Mouse (Mus musculus) hindbrain, embryonic 15.5 days (tissue): ENCODE measurements around the gene Lsamp. TPM values are rescaled to one million over a fixed set of nuclear protein-coding genes. Genes with fewer than 3 reads are reported as not detected.

Experiments used
- ATAC-seq: fragments of 200-750 bp; cut with Nextera tagmentation; 2 replicates; pipeline ENCODE4 v1.8.0; 2017; ENCODE audit warnings: low read depth, moderate number of reproducible peaks, moderate TSS enrichment; ENCODE audit not compliant: low FRiP score
- H3K27ac ChIP-seq: fragments of 300-500 bp; sonication (generic); replicated peaks from 2 replicates; pipeline ENCODE4 v1.5.1; 2015; ENCODE audit warnings: mild to moderate bottlenecking, inconsistent platforms
- H3K27me3 ChIP-seq: fragments of 300-500 bp; sonication (generic); 2 replicates; pipeline ENCODE4 v1.6.1; 2015; ENCODE audit warnings: control low read depth, inconsistent platforms
- H3K36me3 ChIP-seq: fragments of 300-500 bp; sonication (generic); 2 replicates; pipeline ENCODE4 v1.6.1; 2015; ENCODE audit warnings: control low read depth, inconsistent platforms
- H3K4me1 ChIP-seq: fragments of 300-500 bp; sonication (generic); replicated peaks from 2 replicates; pipeline ENCODE4 v1.6.1; 2015; ENCODE audit warnings: control low read depth, inconsistent platforms
- H3K4me2 ChIP-seq: fragments of 300-500 bp; sonication (generic); 2 replicates; pipeline ENCODE4 v1.6.1; 2015; ENCODE audit warnings: moderate library complexity, mild to moderate bottlenecking, inconsistent platforms
- H3K4me3 ChIP-seq: fragments of 300-500 bp; sonication (generic); 2 replicates; pipeline ENCODE4 v1.5.1; 2015; ENCODE audit warnings: mild to moderate bottlenecking, inconsistent platforms
- H3K9ac ChIP-seq: fragments of 300-500 bp; sonication (generic); 2 replicates; pipeline ENCODE4 v1.6.1; 2015; ENCODE audit warnings: inconsistent platforms
- H3K9me3 ChIP-seq: fragments of 300-500 bp; sonication (generic); 2 replicates; pipeline ENCODE4 v1.6.1; 2016; ENCODE audit warnings: control low read depth, inconsistent platforms
- WGBS: fragments of 180-500 bp; shearing (Covaris S2); methylation state at CpG from one replicate; pipeline ENCODE4 v1.1.7; 2015; 5-methylcytosine and 5-hydroxymethylcytosine counted together
- polyA plus RNA-seq: library from polyadenylated mRNA; unstranded; fragments of >200 nt; fragmentation: Nextera tagmentation; extraction: Ambion mirVana; gene quantifications from 2 replicates; pipeline ENCODE4 v1.2.1, GENCODE M21; 2015

Lsamp gene
- polyA plus RNA-seq, 1 experiment from 2014 or later: 89.3 TPM

GRCm38 (mm10) chr16:41771427-41772125 is 1787.4 kb downstream of the Lsamp start:
- Histone ChIP-seq H3K4me1 (peaks cover 16% of the 10 kb centered on the region), H3K9ac (no peak overlapping the region), H3K4me3 (no peak overlapping the region), H3K9me3 (no peaks in the 10 kb centered on the region), H3K4me2 (no peak overlapping the region), H3K27ac (peak overlapping the region; percentile 58; the same call in 1 of the 2 replicates), H3K27me3 (no peaks in the 10 kb centered on the region), H3K36me3 (no peaks in the 10 kb centered on the region)
- ATAC-seq: peak; percentile 92
- WGBS: 53% methylated on average over 4 of the region's 4 CpGs

GRCm38 (mm10) chr16:41777586-41777985 is 1793.4 kb downstream of the Lsamp start:
- Histone ChIP-seq H3K4me3 (no peak overlapping the region), H3K4me1 (peaks cover under 1% of the 10 kb centered on the region; the same call in 1 of the 2 replicates), H3K4me2 (no peak overlapping the region), H3K9ac (no peak overlapping the region), H3K27ac (no peak overlapping the region), H3K27me3 (no peaks in the 10 kb centered on the region), H3K9me3 (no peaks in the 10 kb centered on the region), H3K36me3 (no peaks in the 10 kb centered on the region)
- ATAC-seq: no peak
- 78% methylated on average over 1 of the region's 1 CpGs for WGBS

DNA sequence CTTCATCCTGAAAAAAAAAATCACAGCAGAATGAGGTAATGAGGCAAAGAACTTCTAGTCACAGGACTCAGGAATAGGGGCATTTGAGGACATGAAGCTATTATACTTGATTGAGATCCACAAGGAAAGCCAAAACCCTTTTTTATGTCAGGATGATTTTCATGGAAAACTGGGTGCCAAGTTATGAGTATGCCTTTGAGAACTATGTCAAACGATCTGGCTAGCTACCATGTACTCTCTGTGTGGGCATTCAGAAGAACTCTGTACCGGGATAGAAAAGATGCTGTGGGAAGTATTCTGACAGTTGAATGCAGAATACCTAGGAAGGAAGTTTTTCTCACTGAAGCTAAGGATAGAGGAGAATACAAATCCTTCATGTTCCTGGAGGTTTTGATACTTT is 1801.4 kb downstream of the Lsamp start:
- no peaks in the 10 kb centered on the region for H3K9me3 ChIP-seq
- WGBS: 80% methylated on average over 2 of the region's 2 CpGs
- H3K4me1 ChIP-seq: no peaks in the 10 kb centered on the region
- H3K27ac ChIP-seq: no peak overlapping the region
- no peak overlapping the region for H3K4me3 ChIP-seq
- H3K9ac ChIP-seq: no peak overlapping the region
- H3K36me3 ChIP-seq: no peaks in the 10 kb centered on the region
- no peak for ATAC-seq
- H3K27me3 ChIP-seq: no peaks in the 10 kb centered on the region
- H3K4me2 ChIP-seq: no peak overlapping the region

DNA sequence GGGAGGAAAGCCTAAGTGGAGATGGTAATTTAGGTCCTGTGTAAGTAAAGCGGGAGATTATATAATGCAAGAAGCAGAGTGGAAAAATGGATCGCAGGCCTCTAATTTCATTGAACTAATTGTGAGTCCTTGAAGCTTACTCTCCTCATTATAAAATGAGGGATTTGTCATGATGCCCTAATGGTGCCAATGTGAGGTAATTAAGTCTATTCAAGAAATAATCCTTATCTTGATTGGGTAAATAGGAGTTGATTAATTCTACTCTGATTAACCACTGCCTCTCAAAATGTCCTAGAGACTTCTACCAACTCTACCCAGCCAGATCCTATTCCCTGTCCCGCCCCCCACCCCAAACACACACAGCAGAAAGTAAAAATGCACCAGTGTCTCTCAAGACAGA is 1802.5 kb downstream of the Lsamp start:
- H3K36me3 ChIP-seq: no peaks in the 10 kb centered on the region
- H3K9ac ChIP-seq: no peak overlapping the region
- H3K27ac ChIP-seq: no peak overlapping the region
- H3K9me3 ChIP-seq: no peaks in the 10 kb centered on the region
- no peaks in the 10 kb centered on the region for H3K4me1 ChIP-seq
- 79% methylated on average over 3 of the region's 3 CpGs for WGBS
- ATAC-seq: no peak
- H3K4me3 ChIP-seq: no peak overlapping the region
- no peak overlapping the region for H3K4me2 ChIP-seq
- no peaks in the 10 kb centered on the region for H3K27me3 ChIP-seq

DNA sequence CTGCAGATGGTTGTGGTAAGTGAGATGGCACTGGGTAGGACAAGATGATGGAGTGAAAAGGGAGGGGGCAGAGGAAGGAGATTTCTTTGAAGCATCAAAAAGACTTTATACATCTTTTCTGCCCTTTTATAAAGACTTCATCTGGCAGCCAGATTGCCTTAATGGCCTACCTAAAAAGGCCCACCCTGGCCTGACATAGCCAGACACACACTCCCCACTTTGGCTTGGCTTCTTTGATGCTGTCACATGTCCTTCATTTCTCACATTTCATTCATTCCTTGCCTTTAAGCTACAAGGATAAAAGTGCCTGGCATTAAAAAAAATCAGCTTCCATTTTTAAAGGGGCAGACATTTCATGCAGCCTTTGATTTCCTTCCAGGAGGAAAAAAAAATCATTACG is 1803.0 kb downstream of the Lsamp start:
- no peak for ATAC-seq
- Histone ChIP-seq H3K9ac (no peak overlapping the region), H3K4me3 (no peak overlapping the region), H3K36me3 (no peaks in the 10 kb centered on the region), H3K27ac (no peak overlapping the region), H3K4me1 (no peaks in the 10 kb centered on the region), H3K4me2 (no peak overlapping the region), H3K27me3 (no peaks in the 10 kb centered on the region), H3K9me3 (no peaks in the 10 kb centered on the region)
- WGBS: 71% methylated on average over 1 of the region's 1 CpGs

GRCm38 (mm10) chr16:41790016-41790415 is 1805.9 kb downstream of the Lsamp start:
- 89% methylated on average over 2 of the region's 2 CpGs for WGBS

GRCm38 (mm10) chr16:41820369-41820768 is 1836.2 kb downstream of the Lsamp start:
- Histone ChIP-seq H3K9ac (no peak overlapping the region), H3K27ac (no peak overlapping the region), H3K4me2 (no peak overlapping the region), H3K9me3 (no peaks in the 10 kb centered on the region), H3K36me3 (no peaks in the 10 kb centered on the region), H3K4me1 (no peaks in the 10 kb centered on the region), H3K27me3 (no peaks in the 10 kb centered on the region), H3K4me3 (no peak overlapping the region)
- 64% methylated on average over 6 of the region's 6 CpGs for WGBS
- peak; percentile 61 for ATAC-seq

More at GRCm38 (mm10) chr16:41790016-41790415, 1805.9 kb downstream of the Lsamp start:
- no peak overlapping the region for H3K27ac ChIP-seq
- no peak overlapping the region for H3K9ac ChIP-seq
- no peaks in the 10 kb centered on the region for H3K9me3 ChIP-seq
- ATAC-seq: no peak
- H3K4me2 ChIP-seq: no peak overlapping the region
- H3K4me3 ChIP-seq: no peak overlapping the region
- H3K27me3 ChIP-seq: no peaks in the 10 kb centered on the region
- no peaks in the 10 kb centered on the region for H3K4me1 ChIP-seq
- no peaks in the 10 kb centered on the region for H3K36me3 ChIP-seq

- Histone ChIP-seq H3K4me1 (0 out of 2 replicates have a peak, but pooled peaks cover 3% of the 10 kb centered on the region), H3K27me3 (no peaks in the 10 kb centered on the region), H3K4me3 (no peak overlapping the region), H3K27ac (no peak overlapping the region), H3K9me3 (no peaks in the 10 kb centered on the region), H3K4me2 (no peak overlapping the region), H3K9ac (no peak overlapping the region), H3K36me3 (no peaks in the 10 kb centered on the region)
- 66% methylated on average over 5 of the region's 5 CpGs for WGBS
- ATAC-seq: no peak
These were observed 1842.9 kb downstream of the Lsamp start for GRCm38 (mm10) chr16:41826899-41827604.

GRCm38 (mm10) chr16:41827605-41827948 is 1843.4 kb downstream of the Lsamp start:
- 63% methylated on average over 3 of the region's 3 CpGs for WGBS
- H3K27ac ChIP-seq: no peak overlapping the region
- H3K4me1 ChIP-seq: 0 out of 2 replicates have a peak, but pooled peaks cover 3% of the 10 kb centered on the region

DNA sequence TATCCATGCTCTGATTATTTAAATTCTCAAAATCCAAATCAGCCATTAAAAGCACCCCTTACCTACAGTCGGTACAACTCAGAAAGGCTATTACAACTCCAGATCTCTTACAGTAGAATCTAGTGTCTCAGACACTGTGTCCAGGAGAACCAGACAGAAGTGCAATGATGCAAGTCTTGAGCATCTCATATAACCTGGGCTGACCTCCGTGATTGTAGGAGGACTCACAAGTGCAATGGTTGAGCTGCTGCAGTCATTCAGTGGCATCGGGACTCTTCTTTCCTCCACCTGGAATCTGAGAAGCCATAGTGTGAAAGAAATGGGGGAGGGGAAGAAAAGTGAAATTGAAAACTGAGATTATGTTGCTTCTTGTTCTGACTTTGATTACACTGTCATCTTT is 1850.5 kb downstream of the Lsamp start:
- Histone ChIP-seq H3K4me1 (no peaks in the 10 kb centered on the region), H3K27ac (no peak overlapping the region), H3K36me3 (no peaks in the 10 kb centered on the region), H3K9me3 (no peaks in the 10 kb centered on the region), H3K27me3 (no peaks in the 10 kb centered on the region), H3K4me2 (no peak overlapping the region), H3K9ac (no peak overlapping the region), H3K4me3 (no peak overlapping the region)
- 78% methylated on average over 3 of the region's 3 CpGs for WGBS
- ATAC-seq: no peak

More at GRCm38 (mm10) chr16:41827605-41827948, 1843.4 kb downstream of the Lsamp start:
- no peaks in the 10 kb centered on the region for H3K36me3 ChIP-seq
- no peak overlapping the region for H3K9ac ChIP-seq
- peak; percentile 38; the same call in 1 of the 2 replicates for ATAC-seq
- no peaks in the 10 kb centered on the region for H3K27me3 ChIP-seq
- H3K4me3 ChIP-seq: no peak overlapping the region
- H3K9me3 ChIP-seq: no peaks in the 10 kb centered on the region
- H3K4me2 ChIP-seq: no peak overlapping the region

- H3K4me2 ChIP-seq: no peak overlapping the region
- H3K27ac ChIP-seq: no peak overlapping the region
- no peaks in the 10 kb centered on the region for H3K36me3 ChIP-seq
- H3K27me3 ChIP-seq: no peaks in the 10 kb centered on the region
- no peak overlapping the region for H3K9ac ChIP-seq
- H3K4me3 ChIP-seq: no peak overlapping the region
- 54% methylated on average over 6 of the region's 6 CpGs for WGBS
- H3K9me3 ChIP-seq: no peaks in the 10 kb centered on the region
- ATAC-seq: no peak
- H3K4me1 ChIP-seq: no peaks in the 10 kb centered on the region
These were observed 1851.6 kb downstream of the Lsamp start for GRCm38 (mm10) chr16:41835745-41836144.

GRCm38 (mm10) chr16:41839751-41840404 is 1855.7 kb downstream of the Lsamp start:
- WGBS: 53% methylated on average over 2 of the region's 2 CpGs
- H3K27ac ChIP-seq: no peak overlapping the region
- no peaks in the 10 kb centered on the region for H3K9me3 ChIP-seq
- ATAC-seq: peak; percentile 80; the same call in 1 of the 2 replicates
- H3K4me3 ChIP-seq: no peak overlapping the region
- H3K4me2 ChIP-seq: no peak overlapping the region
- H3K36me3 ChIP-seq: no peaks in the 10 kb centered on the region
- H3K9ac ChIP-seq: no peak overlapping the region
- no peaks in the 10 kb centered on the region for H3K27me3 ChIP-seq
- H3K4me1 ChIP-seq: no peaks in the 10 kb centered on the region
